Mouse (Mus musculus) CH12.LX (cell line): ENCODE data around the gene Anks4b.

ENCODE experiments used
- CTCF ChIP-seq, 2 experiments: IDR thresholded peaks in 1 of 2; conservative IDR thresholded peaks in 1 of 2; 2 replicates each; pipeline ENCODE4 v1.5.1; 2011 to 2012; ENCODE audit warnings: low read depth in 2 of 2, low read length in 2 of 2, improper control_type of control experiment in 1 of 2, inconsistent platforms in 1 of 2, mild to moderate bottlenecking in 1 of 2, moderate library complexity in 1 of 2
- KAT2A ChIP-seq: IDR thresholded peaks from 2 replicates; pipeline ENCODE4 v1.6.1; 2012; ENCODE audit warnings: low read length, improper control_type of control experiment, inconsistent platforms; ENCODE audit not compliant: insufficient replicate concordance
- MAX ChIP-seq: IDR thresholded peaks from 2 replicates; pipeline ENCODE4 v1.6.1; 2011; ENCODE audit warnings: low read length, improper control_type of control experiment
- TCF12 ChIP-seq: IDR thresholded peaks from 2 replicates; pipeline ENCODE4 v1.6.1; 2014; ENCODE audit warnings: low read depth, mild to moderate bottlenecking, inconsistent platforms, low read length, improper control_type of control experiment
- UBTF ChIP-seq: IDR thresholded peaks from 2 replicates; pipeline ENCODE4 v1.6.1; 2012; ENCODE audit warnings: low read depth, mild to moderate bottlenecking, inconsistent platforms, low read length, improper control_type of control experiment, moderate library complexity

DNA sequence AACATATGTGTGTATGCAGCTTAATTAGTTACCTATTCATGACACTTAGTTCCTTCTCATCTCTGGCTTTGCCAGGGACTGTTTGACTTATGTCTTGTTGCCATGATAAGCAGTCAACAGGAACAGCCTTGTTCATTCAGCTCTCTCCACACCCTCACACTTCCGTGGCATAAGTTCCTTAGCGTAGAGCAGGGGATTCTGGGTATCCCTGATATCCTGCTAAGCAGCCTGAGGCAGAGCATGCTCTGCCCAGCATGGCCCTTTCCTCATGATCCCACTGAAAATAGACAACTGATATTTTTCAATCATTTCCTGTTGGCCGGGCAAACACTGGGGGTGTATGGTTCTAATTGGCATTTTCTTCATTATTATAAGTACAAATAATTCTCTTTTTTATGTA lies 4.0 kb downstream of the Anks4b start:
- TF ChIP-seq TCF12 (no peak), MAX (no peak), CTCF (conservative IDR thresholded peaks at IDR 0.05 in 1 of 2, IDR thresholded peaks at IDR 0.05 in 1 of 2; ENCODE audit: low read depth in 2 of 2, low read length in 2 of 2) (no peak), UBTF (no peak), KAT2A (no peak)
